Mouse (Mus musculus): Measurements from ENCODE around the gene Gm11077. TPM values are rescaled to one million over a fixed set of nuclear protein-coding genes. Genes with fewer than 3 reads are reported as not detected.

Gene Gm11077
- not detected for total RNA-seq (2021)

- intact Hi-C loops (cut with DNase I): no loop called here
- DNase-seq (ENCODE audit: low spot score): no peak
Measured at GRCm38 (mm10) chr6:140729272-140729671, at the start of gene Gm11077. Gene Gm11077 (plus strand): TSS chr6:140729284.

GRCm38 (mm10) chr6:140680713-140681112 is 48.4 kb upstream of the Gm11077 start:
- intact Hi-C loops (cut with DNase I): no loop called here
- no peak for DNase-seq (ENCODE audit: low spot score)

GRCm38 (mm10) chr6:140682829-140683228 is 46.3 kb upstream of the Gm11077 start:
- intact Hi-C loops (cut with DNase I): no loop called here
- DNase-seq (ENCODE audit: low spot score): no peak

GRCm38 (mm10) chr6:140684403-140684802 is 44.7 kb upstream of the Gm11077 start:
- intact Hi-C loops (cut with DNase I): no loop called here
- DNase-seq (ENCODE audit: low spot score): no peak

GRCm38 (mm10) chr6:140689617-140690404 is 39.3 kb upstream of the Gm11077 start:
- DNase-seq (ENCODE audit: low spot score): no peak

GRCm38 (mm10) chr6:140692160-140692559 is 36.9 kb upstream of the Gm11077 start:
- intact Hi-C loops (cut with DNase I): no loop called here

More at GRCm38 (mm10) chr6:140689617-140690404, 39.3 kb upstream of the Gm11077 start:
- intact Hi-C loops (cut with DNase I): no loop called here

GRCm38 (mm10) chr6:140696192-140696879 is 32.7 kb upstream of the Gm11077 start:
- no peak for DNase-seq (ENCODE audit: low spot score)
- intact Hi-C loops (cut with DNase I): no loop called here

More at GRCm38 (mm10) chr6:140692160-140692559, 36.9 kb upstream of the Gm11077 start:
- DNase-seq (ENCODE audit: low spot score): no peak

GRCm38 (mm10) chr6:140697994-140698393 is 31.1 kb upstream of the Gm11077 start:
- intact Hi-C loops (cut with DNase I): no loop called here
- no peak for DNase-seq (ENCODE audit: low spot score)

GRCm38 (mm10) chr6:140698596-140698995 is 30.5 kb upstream of the Gm11077 start:
- intact Hi-C loops (cut with DNase I): no loop called here
- DNase-seq (ENCODE audit: low spot score): no peak

GRCm38 (mm10) chr6:140701259-140701658 is 27.8 kb upstream of the Gm11077 start:
- intact Hi-C loops (cut with DNase I): no loop called here
- DNase-seq (ENCODE audit: low spot score): no peak

- intact Hi-C loops (cut with DNase I): no loop called here
- DNase-seq (ENCODE audit: low spot score): no peak
Measured at GRCm38 (mm10) chr6:140705132-140705531, 24.0 kb upstream of the Gm11077 start.

- intact Hi-C loops (cut with DNase I): no loop called here
- DNase-seq (ENCODE audit: low spot score): no peak
Measured at GRCm38 (mm10) chr6:140706056-140706455, 23.0 kb upstream of the Gm11077 start.

GRCm38 (mm10) chr6:140708059-140708458 is 21.0 kb upstream of the Gm11077 start:
- DNase-seq (ENCODE audit: low spot score): no peak
- intact Hi-C loops (cut with DNase I): no loop called here

- intact Hi-C loops (cut with DNase I): loop anchor here (5.0 to 10.0 kb wide), 3 partner anchors 62 to 235 kb away; no protein-coding TSS in a partner anchor
- no peak for DNase-seq (ENCODE audit: low spot score)
Measured at GRCm38 (mm10) chr6:140709415-140710107, 19.5 kb upstream of the Gm11077 start.

GRCm38 (mm10) chr6:140712754-140713153 is 16.3 kb upstream of the Gm11077 start:
- intact Hi-C loops (cut with DNase I): loop anchor here (5.0 to 10.0 kb wide), 3 partner anchors 65 to 238 kb away; no protein-coding TSS in a partner anchor

GRCm38 (mm10) chr6:140714905-140715365 is 14.1 kb upstream of the Gm11077 start:
- peak; percentile 29 for DNase-seq (ENCODE audit: low spot score)
- intact Hi-C loops (cut with DNase I): loop anchor here (5.0 to 10.0 kb wide), 5 partner anchors 47 to 862 kb away; no protein-coding TSS in a partner anchor

More at GRCm38 (mm10) chr6:140712754-140713153, 16.3 kb upstream of the Gm11077 start:
- peak; percentile 14 for DNase-seq (ENCODE audit: low spot score)

GRCm38 (mm10) chr6:140722058-140722457 is 7.0 kb upstream of the Gm11077 start:
- intact Hi-C loops (cut with DNase I): no loop called here
- DNase-seq (ENCODE audit: low spot score): no peak

GRCm38 (mm10) chr6:140730669-140731401 is 1.8 kb downstream of the Gm11077 start:
- DNase-seq (ENCODE audit: low spot score): no peak
- intact Hi-C loops (cut with DNase I): no loop called here

- intact Hi-C loops (cut with DNase I): no loop called here
- DNase-seq (ENCODE audit: low spot score): no peak
Measured at GRCm38 (mm10) chr6:140731402-140731730, 2.3 kb downstream of the Gm11077 start.

Measured in heart, postnatal 25 days (tissue).